Mouse (Mus musculus): ENCODE measurements around the gene Sgta. TPM values are rescaled to one million over a fixed set of nuclear protein-coding genes. Genes with fewer than 3 reads are reported as not detected.
"Not testable (repeated sequence)": the region's sequence is repeated elsewhere in the genome, so short reads cannot be mapped to it uniquely, and the experiment has no call there.

The Sgta gene
- polyA plus RNA-seq, 1 experiment from 2014 or later: 124 TPM

DNA sequence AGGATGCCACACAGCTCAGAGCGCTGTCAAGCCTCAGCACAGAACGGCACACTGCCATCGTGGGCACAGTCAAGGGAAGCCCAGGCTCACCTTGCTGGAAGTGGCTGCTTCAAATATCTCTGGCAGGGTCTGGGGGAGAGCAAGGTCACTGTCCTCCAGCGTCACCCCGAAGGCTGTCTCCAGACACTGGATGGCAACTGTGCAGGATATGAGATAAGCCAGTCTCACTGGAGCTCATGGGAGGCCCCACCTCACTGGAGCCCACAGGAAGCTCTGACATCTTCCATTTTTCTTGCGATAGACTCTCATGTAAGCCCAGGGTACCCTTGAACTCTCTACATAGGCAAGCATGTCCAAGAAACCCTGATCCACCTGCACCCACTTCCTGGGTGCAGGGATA, 8.8 kb downstream of the Sgta start:
- 96% methylated on average over 6 of the region's 6 CpGs for WGBS
- Histone ChIP-seq H3K27ac (ENCODE audit: low read depth, low read length) (0 out of 2 replicates have a peak overlapping the region, but pooled peaks have one; percentile 3), H3K4me2 (replicated peaks; ENCODE audit: low read depth) (no peak overlapping the region), H3K9ac (ENCODE audit: low read depth, low read length) (no peak overlapping the region), H3K27me3 (replicated peaks; ENCODE audit: control insufficient read depth, insufficient read depth, low read length) (no peaks in the 10 kb centered on the region), H3K4me1 (replicated peaks; ENCODE audit: control insufficient read depth, insufficient read depth, low read length) (no peaks in the 10 kb centered on the region), H3K4me3 (ENCODE audit: low read depth, low read length) (no peak overlapping the region), H3K9me3 (ENCODE audit: control insufficient read depth) (no peaks in the 10 kb centered on the region), H3K36me3 (ENCODE audit: control insufficient read depth, insufficient read depth) (peaks cover 63% of the 10 kb centered on the region)
- no peak for ATAC-seq
- no peak for TF ChIP-seq CTCF (IDR thresholded peaks at IDR 0.05; ENCODE audit: low read depth)

DNA sequence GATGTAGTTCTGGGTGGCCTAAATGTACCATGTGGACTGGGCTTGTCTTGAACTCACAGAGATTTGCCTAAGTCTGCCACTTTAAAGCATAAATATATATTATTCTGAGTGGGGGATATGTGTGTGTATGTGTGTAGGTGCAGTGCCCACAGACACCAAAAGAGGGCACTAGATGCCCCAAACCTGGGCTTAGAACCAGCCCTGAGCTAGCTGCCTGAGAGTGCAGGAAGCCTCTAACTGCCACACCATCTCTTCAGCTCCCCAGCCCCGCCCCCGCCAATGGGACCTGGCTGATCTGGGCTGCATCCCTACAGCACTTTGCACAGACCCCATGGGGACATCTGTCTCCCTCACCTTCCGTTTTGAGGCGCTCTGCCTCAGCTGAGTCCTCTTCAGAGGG, 9.3 kb downstream of the Sgta start:
- H3K4me2 ChIP-seq (replicated peaks; ENCODE audit: low read depth): no peak overlapping the region
- ATAC-seq: no peak
- H3K36me3 ChIP-seq (ENCODE audit: control insufficient read depth, insufficient read depth): peaks cover 68% of the 10 kb centered on the region
- H3K4me3 ChIP-seq (ENCODE audit: low read depth, low read length): no peak overlapping the region
- H3K27ac ChIP-seq (ENCODE audit: low read depth, low read length): no peak overlapping the region
- H3K9ac ChIP-seq (ENCODE audit: low read depth, low read length): no peak overlapping the region
- no peaks in the 10 kb centered on the region for H3K9me3 ChIP-seq (ENCODE audit: control insufficient read depth)
- WGBS: 87% methylated on average over 4 of the region's 4 CpGs
- no peaks in the 10 kb centered on the region for H3K4me1 ChIP-seq (replicated peaks; ENCODE audit: control insufficient read depth, insufficient read depth, low read length)
- H3K27me3 ChIP-seq (replicated peaks; ENCODE audit: control insufficient read depth, insufficient read depth, low read length): no peaks in the 10 kb centered on the region
- peak; percentile 61 for TF ChIP-seq CTCF (IDR thresholded peaks at IDR 0.05; ENCODE audit: low read depth)

DNA sequence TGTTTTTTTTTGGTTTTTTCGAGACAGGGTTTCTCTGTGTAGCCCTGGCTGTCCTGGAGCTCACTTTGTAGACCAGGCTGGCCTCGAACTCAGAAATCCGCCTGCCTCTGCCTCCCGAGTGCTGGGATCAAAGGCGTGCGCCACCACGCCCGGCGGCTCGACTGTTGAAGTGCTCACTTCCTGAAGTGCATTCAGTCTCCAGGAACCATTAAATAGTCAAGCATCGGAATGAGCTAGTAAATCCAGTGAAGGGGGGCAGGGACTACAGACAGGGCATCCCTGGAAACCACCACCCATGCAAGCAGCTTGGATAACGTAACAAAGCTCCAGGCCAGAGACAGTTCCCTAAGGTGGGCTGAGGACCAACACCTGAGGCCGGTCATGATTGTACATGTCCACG, 14.7 kb downstream of the Sgta start:
- H3K4me2 ChIP-seq (replicated peaks; ENCODE audit: low read depth); H3K4me1 ChIP-seq (replicated peaks; ENCODE audit: control insufficient read depth, insufficient read depth, low read length); H3K27me3 ChIP-seq (replicated peaks; ENCODE audit: control insufficient read depth, insufficient read depth, low read length); H3K4me3 ChIP-seq (ENCODE audit: low read depth, low read length); H3K9me3 ChIP-seq (ENCODE audit: control insufficient read depth); H3K9ac ChIP-seq (ENCODE audit: low read depth, low read length); ATAC-seq; H3K27ac ChIP-seq (ENCODE audit: low read depth, low read length): not testable (repeated sequence)
- H3K36me3 ChIP-seq (ENCODE audit: control insufficient read depth, insufficient read depth): peaks cover 74% of the 10 kb centered on the region
- WGBS: 87% methylated on average over 14 of the region's 14 CpGs

DNA sequence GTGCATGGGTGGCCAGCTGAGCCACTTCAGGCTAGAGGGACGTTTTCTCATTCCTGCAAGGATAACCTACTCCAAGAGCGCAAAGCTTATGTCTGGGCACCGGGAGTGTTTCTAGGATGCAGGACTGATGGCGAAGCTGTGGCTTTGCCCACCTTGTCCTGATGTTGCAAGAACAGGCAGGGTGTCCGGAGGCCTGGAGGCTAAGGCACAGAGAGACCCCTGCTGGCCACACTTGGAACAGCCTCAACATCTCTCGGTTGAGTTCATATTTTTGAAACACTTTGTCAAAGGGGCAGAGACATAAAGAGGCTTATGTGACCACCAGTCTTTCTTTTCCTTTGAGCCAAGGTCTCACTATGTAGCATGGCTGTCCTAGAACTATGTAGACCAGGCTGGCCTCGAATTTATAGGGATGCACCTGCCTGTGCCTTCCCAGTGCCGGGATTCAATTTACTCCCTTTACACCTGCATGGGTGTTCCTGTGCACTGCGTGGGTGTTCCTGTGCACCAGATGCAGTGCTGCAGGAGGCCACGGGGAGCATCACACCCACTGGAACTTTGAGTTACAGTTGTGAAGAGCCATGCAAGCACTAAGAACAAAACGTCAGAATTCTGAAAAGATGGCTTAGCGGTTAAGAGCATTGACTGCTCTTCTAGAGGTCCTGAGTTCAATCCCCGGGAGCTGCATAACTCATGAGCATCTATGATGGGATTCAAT, 18.4 kb downstream of the Sgta start:
- whole genome bisulfite sequencing: 31% methylated on average over 13 of the region's 13 CpGs
- H3K9me3 ChIP-seq (ENCODE audit: control insufficient read depth): no peaks in the 10 kb centered on the region
- peaks cover 39% of the 10 kb centered on the region for H3K36me3 ChIP-seq (ENCODE audit: control insufficient read depth, insufficient read depth)
- no peak overlapping the region for H3K4me2 ChIP-seq (replicated peaks; ENCODE audit: low read depth)
- no peaks in the 10 kb centered on the region for H3K4me1 ChIP-seq (replicated peaks; ENCODE audit: control insufficient read depth, insufficient read depth, low read length)
- no peak for ATAC-seq
- no peak overlapping the region for H3K4me3 ChIP-seq (ENCODE audit: low read depth, low read length)
- H3K27me3 ChIP-seq (replicated peaks; ENCODE audit: control insufficient read depth, insufficient read depth, low read length): no peaks in the 10 kb centered on the region
- TF ChIP-seq CTCF (IDR thresholded peaks at IDR 0.05; ENCODE audit: low read depth): peak; percentile 90
- no peak overlapping the region for H3K9ac ChIP-seq (ENCODE audit: low read depth, low read length)
- no peak overlapping the region for H3K27ac ChIP-seq (ENCODE audit: low read depth, low read length)

DNA sequence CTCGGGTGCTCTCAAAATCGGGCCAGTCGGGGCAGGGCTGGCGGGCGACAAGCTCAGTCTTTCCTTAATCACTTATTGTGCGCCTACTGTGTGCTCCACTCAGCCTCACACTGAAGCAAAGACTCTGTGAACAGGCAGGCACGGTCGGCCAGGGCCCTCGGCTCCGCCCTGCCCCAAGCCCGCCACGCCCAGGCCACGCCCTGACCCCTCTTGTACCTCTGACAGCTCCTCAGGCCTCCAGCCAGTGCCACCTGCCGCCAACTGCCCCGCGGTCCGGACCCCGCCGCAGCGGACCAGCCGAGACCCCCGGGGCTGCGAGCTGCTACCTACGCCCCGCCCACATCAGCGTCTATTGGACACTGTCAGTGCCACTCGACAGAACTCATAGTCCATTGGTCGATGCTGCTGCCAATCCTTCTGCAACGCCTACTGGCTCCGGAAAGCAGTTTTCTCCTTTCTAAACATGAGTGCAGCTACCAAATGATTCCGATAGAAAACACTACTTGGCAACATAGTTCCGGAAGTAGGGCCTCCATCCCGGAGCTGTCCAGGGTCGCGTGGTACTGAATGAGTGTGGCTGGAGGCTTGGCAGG, 22.9 kb downstream of the Sgta start, which contains the start of gene Slc39a3:
TSS of gene Slc39a3 (minus strand) at position 439 of the 593 bp plus-strand sequence.
- no peaks in the 10 kb centered on the region for H3K9me3 ChIP-seq (ENCODE audit: control insufficient read depth)
- H3K4me2 ChIP-seq (replicated peaks; ENCODE audit: low read depth): peak within 1 kb of the TSS; percentile 76
- 0 out of 2 replicates have a peak, but pooled peaks have one; percentile 5 for TF ChIP-seq CTCF (IDR thresholded peaks at IDR 0.05; ENCODE audit: low read depth)
- peak within 1 kb of the TSS; percentile 73 for H3K4me3 ChIP-seq (ENCODE audit: low read depth, low read length)
- H3K4me1 ChIP-seq (replicated peaks; ENCODE audit: control insufficient read depth, insufficient read depth, low read length): no peaks in the 10 kb centered on the region
- peak within 1 kb of the TSS; percentile 63 for H3K9ac ChIP-seq (ENCODE audit: low read depth, low read length)
- no peaks in the 10 kb centered on the region for H3K27me3 ChIP-seq (replicated peaks; ENCODE audit: control insufficient read depth, insufficient read depth, low read length)
- WGBS: under 1% methylated on average over 35 of the region's 35 CpGs
- H3K36me3 ChIP-seq (ENCODE audit: control insufficient read depth, insufficient read depth): peaks cover 17% of the 10 kb centered on the region; the same call in 1 of the 2 replicates
- ATAC-seq: peak; percentile 96
- H3K27ac ChIP-seq (ENCODE audit: low read depth, low read length): no peak within 1 kb of the TSS

DNA sequence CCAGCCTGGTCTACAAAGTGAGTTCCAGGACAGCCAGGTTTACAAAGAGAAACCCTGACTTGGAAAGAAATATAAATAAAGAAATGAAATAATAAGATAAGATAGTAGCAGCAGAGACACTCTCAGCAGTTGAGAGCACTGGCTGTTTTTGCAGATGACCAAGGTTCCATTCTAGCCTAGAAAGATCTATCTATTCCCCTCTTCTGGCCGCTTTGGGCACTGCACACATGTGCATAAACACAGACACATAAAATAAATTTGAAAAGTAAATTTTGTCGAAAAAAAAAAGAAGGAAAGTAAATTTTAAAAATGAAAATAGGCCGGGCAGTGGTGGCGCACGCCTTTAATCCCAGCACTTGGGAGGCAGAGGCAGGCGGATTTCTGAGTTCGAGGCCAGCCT, 23.7 kb downstream of the Sgta start:
- no peak overlapping the region for H3K27ac ChIP-seq (ENCODE audit: low read depth, low read length)
- no peaks in the 10 kb centered on the region for H3K4me1 ChIP-seq (replicated peaks; ENCODE audit: control insufficient read depth, insufficient read depth, low read length)
- H3K4me2 ChIP-seq (replicated peaks; ENCODE audit: low read depth): peak overlapping the region; percentile 76; the same call in 1 of the 2 replicates
- no peak overlapping the region for H3K9ac ChIP-seq (ENCODE audit: low read depth, low read length)
- WGBS: 72% methylated on average over 7 of the region's 7 CpGs
- peaks cover 26% of the 10 kb centered on the region; the same call in 1 of the 2 replicates for H3K36me3 ChIP-seq (ENCODE audit: control insufficient read depth, insufficient read depth)
- no peaks in the 10 kb centered on the region for H3K9me3 ChIP-seq (ENCODE audit: control insufficient read depth)
- no peaks in the 10 kb centered on the region for H3K27me3 ChIP-seq (replicated peaks; ENCODE audit: control insufficient read depth, insufficient read depth, low read length)
- no peak overlapping the region for H3K4me3 ChIP-seq (ENCODE audit: low read depth, low read length)
- no peak for ATAC-seq
- TF ChIP-seq CTCF (IDR thresholded peaks at IDR 0.05; ENCODE audit: low read depth): peak; percentile 55
